Mouse (Mus musculus) lung, embryonic 14.5 days (tissue): ENCODE data around the gene Npw. TPM values are rescaled to one million over a fixed set of nuclear protein-coding genes. Genes with fewer than 3 reads are reported as not detected.

ENCODE experiments used
- ATAC-seq: fragments of 200-750 bp; cut with Nextera tagmentation; 2 replicates; pipeline ENCODE4 v1.8.0; 2017; ENCODE audit warnings: mild to moderate bottlenecking, moderate TSS enrichment, moderate library complexity; ENCODE audit not compliant: insufficient read depth
- DNase-seq: peaks from one replicate; pipeline ENCODE4 v3.0.0-alpha.2; 2015
- H3K27ac ChIP-seq: fragments of 300-500 bp; sonication (generic); 2 replicates; pipeline ENCODE4 v1.5.1; 2014; ENCODE audit warnings: low read depth, mild to moderate bottlenecking, moderate library complexity
- H3K27me3 ChIP-seq: fragments of 300-500 bp; sonication (generic); 2 replicates; pipeline ENCODE4 v1.6.1; 2014; ENCODE audit warnings: low read length, control low read depth; ENCODE audit not compliant: insufficient read depth
- H3K36me3 ChIP-seq: fragments of 300-500 bp; sonication (generic); 2 replicates; pipeline ENCODE4 v1.6.1; 2014; ENCODE audit warnings: control low read depth; ENCODE audit not compliant: insufficient read depth
- H3K4me1 ChIP-seq: fragments of 300-500 bp; sonication (generic); 2 replicates; pipeline ENCODE4 v1.6.1; 2014; ENCODE audit warnings: antibody characterized with exemption, control low read depth; ENCODE audit not compliant: insufficient read depth
- H3K4me2 ChIP-seq: fragments of 300-500 bp; sonication (generic); 2 replicates; pipeline ENCODE4 v1.6.1; 2014; ENCODE audit warnings: mild to moderate bottlenecking
- H3K4me3 ChIP-seq: fragments of 300-500 bp; sonication (generic); 2 replicates; pipeline ENCODE4 v1.5.1; 2014; ENCODE audit warnings: low read depth, low read length
- H3K9ac ChIP-seq: fragments of 300-500 bp; sonication (generic); 2 replicates; pipeline ENCODE4 v1.6.1; 2014
- H3K9me3 ChIP-seq: fragments of 300-500 bp; sonication (generic); 2 replicates; pipeline ENCODE4 v1.6.1; 2016; ENCODE audit warnings: low read depth, low read length, control low read depth
- CTCF ChIP-seq: IDR thresholded peaks from 2 replicates; pipeline ENCODE4 v1.5.1; 2016; ENCODE audit warnings: antibody characterized with exemption, low read depth
- WGBS: fragments of 180-500 bp; shearing (Covaris S2); extraction: QIAGEN DNeasy Blood & Tissue Kit; methylation state at CpG from one replicate; pipeline ENCODE4 v1.1.7; 2014; 5-methylcytosine and 5-hydroxymethylcytosine counted together
- polyA plus RNA-seq: library from polyadenylated mRNA; unstranded; fragments of >200 nt; fragmentation: Nextera tagmentation; extraction: Ambion mirVana; gene quantifications from 2 replicates; pipeline ENCODE4 v1.2.1, GENCODE M21; 2014

The Npw gene
- polyA plus RNA-seq, 1 experiment from 2014 or later = 1.0 TPM

- no peak overlapping the region; the same call in 1 of the 2 replicates for H3K27ac ChIP-seq
- H3K4me2 ChIP-seq = peak overlapping the region; percentile 99
- WGBS = 68% methylated on average over 10 of the region's 10 CpGs
- ATAC-seq = no peak
- DNase-seq = no peak
- no peaks in the 10 kb centered on the region for H3K27me3 ChIP-seq
- H3K4me1 ChIP-seq = peaks cover 21% of the 10 kb centered on the region
- no peak for TF ChIP-seq CTCF
- H3K4me3 ChIP-seq = peak overlapping the region; percentile 74
- H3K9me3 ChIP-seq = no peaks in the 10 kb centered on the region
- H3K36me3 ChIP-seq = 0 out of 2 replicates have a peak, but pooled peaks cover 2% of the 10 kb centered on the region
- H3K9ac ChIP-seq = no peak overlapping the region; the same call in 1 of the 2 replicates
These were observed 9.4 kb downstream of the Npw start for GRCm38 (mm10) chr17:24648731-24649377.

GRCm38 (mm10) chr17:24647493-24647892 lies 10.8 kb downstream of the Npw start:
- peak overlapping the region; percentile 2; the same call in 1 of the 2 replicates for H3K4me3 ChIP-seq
- DNase-seq (no peak), ATAC-seq (no peak)
- H3K36me3 ChIP-seq = peaks cover 8% of the 10 kb centered on the region; the same call in 1 of the 2 replicates
- peak overlapping the region; percentile 25; the same call in 1 of the 2 replicates for H3K4me2 ChIP-seq
- no peaks in the 10 kb centered on the region for H3K27me3 ChIP-seq
- WGBS = 68% methylated on average over 11 of the region's 11 CpGs
- peak overlapping the region; percentile 54; the same call in 1 of the 2 replicates for H3K27ac ChIP-seq
- TF ChIP-seq CTCF = no peak
- peaks cover 24% of the 10 kb centered on the region for H3K4me1 ChIP-seq
- H3K9me3 ChIP-seq = no peaks in the 10 kb centered on the region
- H3K9ac ChIP-seq = no peak overlapping the region

- H3K9ac ChIP-seq = no peak overlapping the region
- no peak for DNase-seq
- H3K4me3 ChIP-seq = no peak overlapping the region
- 81% methylated on average over 4 of the region's 4 CpGs for WGBS
- no peak overlapping the region for H3K4me2 ChIP-seq
- H3K4me1 ChIP-seq = peaks cover 24% of the 10 kb centered on the region
- no peaks in the 10 kb centered on the region for H3K9me3 ChIP-seq
- no peak overlapping the region; the same call in 1 of the 2 replicates for H3K27ac ChIP-seq
- ATAC-seq = no peak
- no peaks in the 10 kb centered on the region for H3K27me3 ChIP-seq
- no peak for TF ChIP-seq CTCF
- peaks cover 9% of the 10 kb centered on the region; the same call in 1 of the 2 replicates for H3K36me3 ChIP-seq
These were observed 11.9 kb downstream of the Npw start for GRCm38 (mm10) chr17:24646381-24646780.

- H3K4me3 ChIP-seq = no peak overlapping the region
- DNase-seq (no peak), ATAC-seq (no peak)
- H3K9ac ChIP-seq = no peak overlapping the region
- H3K36me3 ChIP-seq = peaks cover 10% of the 10 kb centered on the region; the same call in 1 of the 2 replicates
- H3K27me3 ChIP-seq = no peaks in the 10 kb centered on the region
- no peaks in the 10 kb centered on the region for H3K9me3 ChIP-seq
- H3K27ac ChIP-seq = peak overlapping the region; percentile 84; the same call in 1 of the 2 replicates
- no peak for TF ChIP-seq CTCF
- peaks cover 24% of the 10 kb centered on the region for H3K4me1 ChIP-seq
- WGBS = 72% methylated on average over 3 of the region's 3 CpGs
- no peak overlapping the region for H3K4me2 ChIP-seq
These were observed 12.3 kb downstream of the Npw start for GRCm38 (mm10) chr17:24645916-24646315.

GRCm38 (mm10) chr17:24644875-24645721 lies 13.2 kb downstream of the Npw start:
- Histone ChIP-seq H3K27ac (peak overlapping the region; percentile 84), H3K4me2 (peak overlapping the region; percentile 38), H3K9ac (peak overlapping the region; percentile 26; the same call in 1 of the 2 replicates), H3K9me3 (no peaks in the 10 kb centered on the region), H3K4me3 (no peak overlapping the region), H3K27me3 (no peaks in the 10 kb centered on the region), H3K36me3 (peaks cover 18% of the 10 kb centered on the region; the same call in 1 of the 2 replicates), H3K4me1 (peaks cover 20% of the 10 kb centered on the region)
- DNase-seq (no peak), ATAC-seq (no peak)
- 69% methylated on average over 9 of the region's 9 CpGs for WGBS
- TF ChIP-seq CTCF = no peak

- H3K27ac ChIP-seq = peak overlapping the region; percentile 84
- H3K36me3 ChIP-seq = peaks cover 27% of the 10 kb centered on the region; the same call in 1 of the 2 replicates
- TF ChIP-seq CTCF = no peak
- peak; percentile 56 for DNase-seq
- peak overlapping the region; percentile 40 for H3K9ac ChIP-seq
- H3K27me3 ChIP-seq = no peaks in the 10 kb centered on the region
- peak; percentile 47; the same call in 1 of the 2 replicates for ATAC-seq
- H3K9me3 ChIP-seq = no peaks in the 10 kb centered on the region
- WGBS = 28% methylated on average over 7 of the region's 7 CpGs
- peak overlapping the region; percentile 38 for H3K4me2 ChIP-seq
- H3K4me3 ChIP-seq = no peak overlapping the region; the same call in 1 of the 2 replicates
- H3K4me1 ChIP-seq = peaks cover 22% of the 10 kb centered on the region
These were observed 14.1 kb downstream of the Npw start for GRCm38 (mm10) chr17:24644030-24644715.
